Mouse (Mus musculus): ENCODE measurements around the gene Psme3.

GRCm38 (mm10) chr11:101349216-101349615 lies 33.2 kb downstream of the Psme3 start:
- TF ChIP-seq CTCF (IDR thresholded peaks at IDR 0.05; ENCODE audit: low read depth, low read length) = no peak
- TF ChIP-seq POLR2A (IDR thresholded peaks at IDR 0.05; ENCODE audit: insufficient read depth, low read length) = no peak
- TF ChIP-seq EP300 (IDR thresholded peaks at IDR 0.05; ENCODE audit: insufficient read depth, low read depth, low read length) = no peak

All from ES-Bruce4 (cell line).